ENCODE assay signal across 9 mouse cellular contexts in genomic region chr1:127500219-127500618, GRCm38 (mm10).
DNase-seq lines count a peak whose midpoint lies in the region; ATAC-seq lines count a peak whose summit lies in the region.
"Had no signal": no experiment of that assay in that cellular context is flagged by ENCODE, and none has a peak within 500 bp of the region (broad histone marks: within the 10 kb centered on the region; RNA-seq: fewer than 3 reads in every experiment).

No protein-coding gene starts in this region.

- peak; percentile 72 for DNase-seq in R1 (ENCODE audit: low read depth, low spot score)
- DNase-seq in cerebellum, adult 11 months = peak; percentile 80
- peak; percentile 48 to 53 for DNase-seq in left cerebral cortex, adult 8-10 months (ENCODE audit: low spot score in 2 of 2)
- peak; percentile 96 for DNase-seq in midbrain, embryonic 14.5 days
- DNase-seq in spleen, adult 12 weeks (ENCODE audit: low spot score) = peak; percentile 60

- no peaks in the 10 kb centered on the region for H3K27me3 ChIP-seq in forebrain, embryonic 16.5 days (replicated peaks; ENCODE audit: control insufficient read depth, insufficient read depth, low read length)
- no peaks in the 10 kb centered on the region; the same call in 1 of the 2 replicates for H3K27me3 ChIP-seq in hindbrain, embryonic 15.5 days
- H3K27me3 ChIP-seq in midbrain, embryonic 14.5 days (ENCODE audit: control insufficient read depth, insufficient read depth, low read length) = no peaks in the 10 kb centered on the region

- no peak overlapping the region for H3K4me2 ChIP-seq in forebrain, embryonic 16.5 days (ENCODE audit: low read length)
- H3K4me2 ChIP-seq in hindbrain, embryonic 15.5 days = no peak overlapping the region
- H3K4me2 ChIP-seq in midbrain, embryonic 14.5 days (ENCODE audit: low read length) = no peak overlapping the region

- H3K36me3 ChIP-seq in forebrain, embryonic 16.5 days (ENCODE audit: control insufficient read depth, insufficient read depth) = no peaks in the 10 kb centered on the region
- no peaks in the 10 kb centered on the region for H3K36me3 ChIP-seq in hindbrain, embryonic 15.5 days
- H3K36me3 ChIP-seq in midbrain, embryonic 14.5 days (ENCODE audit: control insufficient read depth, insufficient read depth, low read length) = 0 out of 2 replicates have a peak, but pooled peaks cover 5% of the 10 kb centered on the region

- H3K9me3 ChIP-seq in forebrain, embryonic 16.5 days (ENCODE audit: control insufficient read depth, low read length) = no peaks in the 10 kb centered on the region
- no peaks in the 10 kb centered on the region for H3K9me3 ChIP-seq in hindbrain, embryonic 15.5 days
- H3K9me3 ChIP-seq in midbrain, embryonic 14.5 days (ENCODE audit: control insufficient read depth, low read length) = no peaks in the 10 kb centered on the region

- peaks cover 3% of the 10 kb centered on the region; the same call in 1 of the 2 replicates for H3K4me1 ChIP-seq in forebrain, embryonic 16.5 days (replicated peaks; ENCODE audit: control insufficient read depth, insufficient read depth, low read length)
- peaks cover 11% of the 10 kb centered on the region for H3K4me1 ChIP-seq in hindbrain, embryonic 15.5 days (replicated peaks)
- H3K4me1 ChIP-seq in midbrain, embryonic 14.5 days (ENCODE audit: control insufficient read depth, insufficient read depth, low read length) = peaks cover 10% of the 10 kb centered on the region; the same call in 1 of the 2 replicates

- no peak overlapping the region for H3K9ac ChIP-seq in forebrain, embryonic 16.5 days (replicated peaks; ENCODE audit: low read depth, low read length)
- no peak overlapping the region for H3K9ac ChIP-seq in hindbrain, embryonic 15.5 days
- H3K9ac ChIP-seq in midbrain, embryonic 14.5 days (replicated peaks; ENCODE audit: low read length) = peak overlapping the region; percentile 29; the same call in 1 of the 2 replicates

- H3K4me3 ChIP-seq in forebrain, embryonic 16.5 days (replicated peaks; ENCODE audit: low read length) = no peak overlapping the region
- no peak overlapping the region for H3K4me3 ChIP-seq in hindbrain, embryonic 15.5 days
- H3K4me3 ChIP-seq in midbrain, embryonic 14.5 days (replicated peaks; ENCODE audit: low read depth, low read length) = no peak overlapping the region

- WGBS in forebrain, embryonic 16.5 days = 9% methylated on average over 8 of the region's 8 CpGs
- WGBS in hindbrain, embryonic 15.5 days = 5% methylated on average over 8 of the region's 8 CpGs
- WGBS in midbrain, embryonic 14.5 days = 7% methylated on average over 8 of the region's 8 CpGs

- H3K27ac ChIP-seq in forebrain, embryonic 16.5 days (ENCODE audit: low read length) = no peak overlapping the region
- peak overlapping the region; percentile 72 for H3K27ac ChIP-seq in hindbrain, embryonic 15.5 days (replicated peaks)
- H3K27ac ChIP-seq in midbrain, embryonic 14.5 days (replicated peaks; ENCODE audit: low read depth, low read length) = peak overlapping the region; percentile 81
- H3K27ac ChIP-seq: macrophage had no signal

- ATAC-seq in forebrain, embryonic 16.5 days = peak; percentile 78
- peak; percentile 68; the same call in 1 of the 2 replicates for ATAC-seq in hindbrain, embryonic 15.5 days (ENCODE audit: low FRiP score, low read depth)
- ATAC-seq in midbrain, embryonic 14.5 days (ENCODE audit: low FRiP score, low TSS enrichment) = peak; percentile 53; the same call in 1 of the 2 replicates
- no peak for ATAC-seq in inflammation-experienced regulatory T-cells, adult 6 months
